Mouse (Mus musculus) ES-Bruce4 (cell line): Measurements from ENCODE around the gene Taf5l. TPM values are rescaled to one million over a fixed set of nuclear protein-coding genes. Genes with fewer than 3 reads are reported as not detected.

Experiments
- H3K27ac ChIP-seq: 2 replicates; pipeline ENCODE4 v1.5.1; 2012; ENCODE audit warnings: low read length, inconsistent platforms; ENCODE audit not compliant: insufficient read depth
- H3K27me3 ChIP-seq: 2 replicates; pipeline ENCODE4 v1.6.1; 2012; ENCODE audit warnings: mild to moderate bottlenecking, low read length, inconsistent platforms; ENCODE audit not compliant: control insufficient read depth, poor library complexity, insufficient read depth, severe bottlenecking
- H3K36me3 ChIP-seq: 2 replicates; pipeline ENCODE4 v1.6.1; 2012; ENCODE audit warnings: inconsistent platforms, mild to moderate bottlenecking, low read length, moderate library complexity; ENCODE audit not compliant: control insufficient read depth, poor library complexity, insufficient read depth, severe bottlenecking
- H3K4me1 ChIP-seq: one replicate; pipeline ENCODE4 v1.8.1; 2011; ENCODE audit warnings: low read length; ENCODE audit not compliant: control insufficient read depth, insufficient read depth
- H3K4me3 ChIP-seq: 2 replicates; pipeline ENCODE4 v1.5.1; 2011; ENCODE audit warnings: low read depth, mild to moderate bottlenecking, low read length
- H3K9ac ChIP-seq: 2 replicates; pipeline ENCODE4 v1.6.1; 2012; ENCODE audit warnings: low read depth, mild to moderate bottlenecking, inconsistent platforms; ENCODE audit not compliant: poor library complexity, severe bottlenecking
- H3K9me3 ChIP-seq: replicated peaks from 2 replicates; pipeline ENCODE4 v1.6.1; 2012; ENCODE audit warnings: mild to moderate bottlenecking, low read length, inconsistent platforms; ENCODE audit not compliant: control insufficient read depth, poor library complexity, insufficient read depth, severe bottlenecking
- CTCF ChIP-seq: IDR thresholded peaks from one replicate; pipeline ENCODE4 v1.8.1; 2011; ENCODE audit warnings: low read depth, low read length
- EP300 ChIP-seq: IDR thresholded peaks from 2 replicates; pipeline ENCODE4 v1.6.1; 2011; ENCODE audit warnings: low read depth, low read length; ENCODE audit not compliant: insufficient read depth
- POLR2A ChIP-seq: IDR thresholded peaks from one replicate; pipeline ENCODE4 v1.8.1; 2011; ENCODE audit warnings: low read length; ENCODE audit not compliant: insufficient read depth
- polyA plus RNA-seq: library from polyadenylated mRNA; stranded (reverse); fragments of >200 nt; gene quantifications from 2 replicates; pipeline ENCODE4 v1.2.4, GENCODE M21; 2011; ENCODE audit warnings: low read depth; ENCODE audit not compliant: missing spikeins, insufficient read depth, insufficient read length

The Taf5l gene
- polyA plus RNA-seq, 1 experiment: 62.3 TPM

DNA sequence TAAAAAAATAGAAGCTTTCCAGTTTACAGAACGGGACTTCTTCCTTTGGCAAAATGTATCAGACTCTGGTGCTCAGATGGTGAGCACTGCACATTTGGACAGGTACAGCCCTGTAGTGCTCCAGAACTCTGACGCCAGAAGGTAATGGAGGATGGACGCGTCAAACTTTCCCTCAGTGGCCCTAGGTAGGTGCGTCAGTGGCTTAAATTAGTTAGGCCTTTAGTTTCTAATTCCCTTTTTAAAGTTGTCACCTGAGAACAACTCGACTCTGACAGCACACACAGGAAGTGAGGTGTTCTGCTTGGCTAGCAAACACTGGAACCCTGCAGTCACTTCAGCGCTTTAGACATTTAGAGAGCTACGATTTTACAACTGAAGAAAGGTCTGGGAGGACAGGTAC, 67.5 kb downstream of the Taf5l start:
- Histone ChIP-seq H3K9me3 (no peaks in the 10 kb centered on the region), H3K4me3 (no peak overlapping the region), H3K27me3 (no peaks in the 10 kb centered on the region), H3K36me3 (no peaks in the 10 kb centered on the region), H3K9ac (no peak overlapping the region), H3K27ac (no peak overlapping the region), H3K4me1 (no peaks in the 10 kb centered on the region)
- no peak for TF ChIP-seq POLR2A
- TF ChIP-seq EP300: no peak
- TF ChIP-seq CTCF: no peak

DNA sequence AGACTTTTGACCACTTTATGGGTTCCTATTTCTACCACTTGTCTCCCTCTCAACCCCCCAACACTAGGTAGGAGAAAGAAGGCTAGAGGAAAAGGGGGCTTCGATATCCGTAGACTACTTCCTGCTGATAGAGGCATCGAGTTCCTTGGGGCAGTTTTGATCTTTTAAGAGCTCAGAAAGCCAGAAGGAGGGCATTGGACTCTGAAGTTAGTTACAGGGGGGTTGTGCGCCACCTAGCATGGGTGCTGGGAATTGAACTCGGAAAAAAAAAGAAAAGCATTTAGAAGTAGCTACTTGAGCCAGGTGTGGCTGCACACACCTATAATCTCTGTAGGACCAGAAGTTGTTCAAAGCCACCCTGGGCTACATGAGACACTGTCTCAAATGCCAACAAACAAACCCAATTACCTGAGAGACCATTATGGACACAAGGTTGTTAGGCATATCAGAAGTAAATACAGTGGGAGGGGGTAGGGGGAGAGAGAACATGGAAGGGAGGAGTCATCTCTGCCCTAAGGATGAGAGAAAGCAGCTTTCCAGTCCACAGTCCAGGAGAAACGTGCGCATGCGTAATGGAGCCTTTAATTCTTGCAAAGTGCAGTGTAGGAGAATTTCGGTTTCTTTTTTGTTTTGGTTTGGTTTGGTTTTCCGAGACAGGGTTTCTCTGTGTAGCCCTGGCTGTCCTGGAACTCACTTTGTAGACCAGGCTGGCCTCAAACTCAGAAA, 71.0 kb downstream of the Taf5l start:
- Histone ChIP-seq H3K4me1 (no peaks in the 10 kb centered on the region), H3K36me3 (peaks cover 12% of the 10 kb centered on the region), H3K9me3 (no peaks in the 10 kb centered on the region), H3K27me3 (no peaks in the 10 kb centered on the region), H3K27ac (peak overlapping the region; percentile 37; the same call in 1 of the 2 replicates), H3K9ac (peak overlapping the region; percentile 89), H3K4me3 (peak overlapping the region; percentile 88)
- TF ChIP-seq POLR2A (no peak), CTCF (peak; percentile 40)

DNA sequence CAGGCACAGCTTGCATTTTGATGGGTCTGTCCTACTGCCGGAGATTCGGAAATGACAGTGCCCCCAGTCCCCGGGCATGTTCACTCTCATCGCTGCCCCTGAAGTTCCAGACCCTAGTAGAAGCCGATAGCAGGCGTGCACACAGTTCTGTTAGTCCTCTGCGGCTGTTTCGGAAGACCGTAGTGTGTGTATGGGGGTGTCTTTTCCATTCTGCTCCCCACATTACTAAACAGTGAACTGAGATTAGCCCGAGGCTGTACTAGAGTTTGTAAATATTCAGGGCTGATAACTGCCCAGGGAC, 71.6 kb downstream of the Taf5l start:
- TF ChIP-seq EP300 (no peak), POLR2A (no peak), CTCF (no peak)
- H3K36me3 ChIP-seq: peaks cover 18% of the 10 kb centered on the region
- H3K4me3 ChIP-seq: peak overlapping the region; percentile 88

DNA sequence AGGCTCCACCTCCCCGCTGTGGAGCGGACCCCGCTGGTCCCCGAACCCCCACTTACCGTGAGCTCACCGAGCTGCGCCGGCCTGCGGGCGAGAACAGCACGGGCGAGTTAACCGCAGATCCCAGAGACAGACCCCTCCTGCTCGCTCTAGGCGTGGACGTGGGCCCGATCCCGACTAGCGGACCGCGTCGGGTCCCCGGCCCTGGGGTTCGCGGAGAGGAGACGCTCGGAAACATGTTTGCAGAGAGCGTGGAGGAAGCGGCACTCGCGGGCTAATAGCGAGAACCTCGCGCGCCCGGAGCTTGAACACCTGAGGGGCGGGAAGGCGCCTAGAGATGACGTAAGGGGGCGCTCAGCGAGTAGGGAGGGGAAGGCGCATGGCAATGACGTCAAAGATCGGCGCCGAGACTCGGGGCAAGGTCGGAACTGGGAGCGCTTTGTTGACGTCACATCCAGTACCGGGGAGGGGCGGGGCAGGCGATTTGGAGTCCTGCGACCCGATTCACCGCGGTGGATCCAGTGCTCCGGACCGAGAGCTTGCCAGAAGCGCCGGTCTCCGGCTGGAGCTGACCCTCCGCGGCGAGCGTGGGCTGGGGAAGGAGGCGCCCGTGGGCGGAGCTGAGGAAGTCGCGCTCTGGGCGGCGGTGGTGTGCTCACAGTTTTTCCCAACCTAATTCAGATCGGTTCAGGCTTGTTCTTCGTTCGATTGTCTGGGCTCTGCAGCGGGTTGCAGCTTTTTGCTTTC, 72.1 kb downstream of the Taf5l start, which contains the start of gene Nup133:
TSS of gene Nup133 (minus strand) at position 324 of the 744 bp plus-strand sequence.
- H3K4me3 ChIP-seq: peak within 1 kb of the TSS; percentile 92
- H3K36me3 ChIP-seq: peaks cover 21% of the 10 kb centered on the region
- H3K27ac ChIP-seq: peak within 1 kb of the TSS; percentile 37
- TF ChIP-seq EP300: peak; percentile 55; the same call in 1 of the 2 replicates
- TF ChIP-seq POLR2A: no peak
- no peaks in the 10 kb centered on the region for H3K27me3 ChIP-seq
- H3K4me1 ChIP-seq: no peaks in the 10 kb centered on the region
- H3K9me3 ChIP-seq: no peaks in the 10 kb centered on the region
- H3K9ac ChIP-seq: peak within 1 kb of the TSS; percentile 89

More for the DNA sequence above, 71.6 kb downstream of the Taf5l start:
- H3K4me1 ChIP-seq: no peaks in the 10 kb centered on the region
- H3K27me3 ChIP-seq: no peaks in the 10 kb centered on the region
- H3K9me3 ChIP-seq: no peaks in the 10 kb centered on the region
- peak overlapping the region; percentile 89 for H3K9ac ChIP-seq
- H3K27ac ChIP-seq: peak overlapping the region; percentile 37

Other genes with a start within 250 kb of the Taf5l start
- gene Rab4a, start 215.4 kb downstream of the Taf5l start, polyA plus RNA-seq: 26.1 and 32.6 TPM in 2 replicates
- gene Ccsap, start 161.2 kb downstream of the Taf5l start, polyA plus RNA-seq: 4.8 and 6.6 TPM in 2 replicates
- 42.6 and 42.8 TPM in 2 replicates for gene Acta1, start 126.6 kb downstream of the Taf5l start, polyA plus RNA-seq
- 56.1 and 64.1 TPM in 2 replicates for gene Nup133, start 72.1 kb downstream of the Taf5l start, polyA plus RNA-seq
- gene Abcb10, start 38.3 kb downstream of the Taf5l start, polyA plus RNA-seq: 19.1 and 20.3 TPM in 2 replicates
- gene Urb2, start 111 bp upstream of the Taf5l start, polyA plus RNA-seq: 48.5 and 49.7 TPM in 2 replicates
- gene Galnt2, start 210.0 kb upstream of the Taf5l start, polyA plus RNA-seq: 5.6 and 11.5 TPM in 2 replicates